Mouse (Mus musculus): ENCODE data around the gene Ears2.
"Not testable (repeated sequence)": the region's sequence is repeated elsewhere in the genome, so short reads cannot be mapped to it uniquely, and the experiment has no call there.

The Ears2 gene

GRCm38 (mm10) chr7:122066945-122067516 is at the start of gene Ears2, which contains the start of gene Ubfd1:
Gene Ears2 (minus strand): TSS chr7:122067263.
Gene Ubfd1 (plus strand): TSS chr7:122067175.
- peak; percentile 96 for DNase-seq (ENCODE audit: low spot score)

- DNase-seq (ENCODE audit: low spot score) = no peak
Observed at GRCm38 (mm10) chr7:122108206-122108605, 41.1 kb upstream of the Ears2 start.

- DNase-seq (ENCODE audit: low spot score) = peak; percentile 73
Observed at GRCm38 (mm10) chr7:122101747-122102244, 34.7 kb upstream of the Ears2 start, which contains the start of gene Ndufab1. Gene Ndufab1 (minus strand): TSS chr7:122101886.

- DNase-seq (ENCODE audit: low spot score) = not testable (repeated sequence)
Observed at GRCm38 (mm10) chr7:122101014-122101746, 34.1 kb upstream of the Ears2 start.

- no peak for DNase-seq (ENCODE audit: low spot score)
Observed at GRCm38 (mm10) chr7:122099222-122099621, 32.2 kb upstream of the Ears2 start.

GRCm38 (mm10) chr7:122098009-122098408 is 30.9 kb upstream of the Ears2 start:
- DNase-seq (ENCODE audit: low spot score) = no peak

GRCm38 (mm10) chr7:122094564-122095330 is 27.7 kb upstream of the Ears2 start:
- no peak for DNase-seq (ENCODE audit: low spot score)

GRCm38 (mm10) chr7:122087195-122087982 is 20.3 kb upstream of the Ears2 start:
- no peak for DNase-seq (ENCODE audit: low spot score)

GRCm38 (mm10) chr7:122081071-122081470 is 14.0 kb upstream of the Ears2 start:
- DNase-seq (ENCODE audit: low spot score) = no peak

GRCm38 (mm10) chr7:122079798-122080554 is 12.9 kb upstream of the Ears2 start:
- no peak for DNase-seq (ENCODE audit: low spot score)

- no peak for DNase-seq (ENCODE audit: low spot score)
Observed at GRCm38 (mm10) chr7:122074374-122074773, 7.3 kb upstream of the Ears2 start.

GRCm38 (mm10) chr7:122067517-122068381 is 686 bp upstream of the Ears2 start:
- DNase-seq (ENCODE audit: low spot score) = no peak

- DNase-seq (ENCODE audit: low spot score) = no peak
Observed at GRCm38 (mm10) chr7:122066102-122066944, 740 bp downstream of the Ears2 start.

- DNase-seq (ENCODE audit: low spot score) = no peak
Observed at GRCm38 (mm10) chr7:122065656-122066055, 1.4 kb downstream of the Ears2 start.

- no peak for DNase-seq (ENCODE audit: low spot score)
Observed at GRCm38 (mm10) chr7:122056633-122057032, 10.4 kb downstream of the Ears2 start.

GRCm38 (mm10) chr7:122050834-122051233 is 16.2 kb downstream of the Ears2 start:
- DNase-seq (ENCODE audit: low spot score) = no peak

GRCm38 (mm10) chr7:122048191-122048590 is 18.9 kb downstream of the Ears2 start:
- no peak for DNase-seq (ENCODE audit: low spot score)

GRCm38 (mm10) chr7:122046813-122047212 is 20.2 kb downstream of the Ears2 start:
- DNase-seq (ENCODE audit: low spot score) = peak; percentile 19

- DNase-seq (ENCODE audit: low spot score) = no peak
Observed at GRCm38 (mm10) chr7:122045711-122046110, 21.4 kb downstream of the Ears2 start.
